Mouse (Mus musculus): ENCODE results near the gene Rorb. TPM values are rescaled to one million over a fixed set of nuclear protein-coding genes. Genes with fewer than 3 reads are reported as not detected.
A peak's percentile ranks its signal among the peaks of the same experiment; 100 is the strongest.

Rorb gene
- polyA plus RNA-seq (2014; fragmentation: Nextera tagmentation; extraction: Ambion mirVana): 3.1 and 3.3 TPM in 2 replicates

DNA sequence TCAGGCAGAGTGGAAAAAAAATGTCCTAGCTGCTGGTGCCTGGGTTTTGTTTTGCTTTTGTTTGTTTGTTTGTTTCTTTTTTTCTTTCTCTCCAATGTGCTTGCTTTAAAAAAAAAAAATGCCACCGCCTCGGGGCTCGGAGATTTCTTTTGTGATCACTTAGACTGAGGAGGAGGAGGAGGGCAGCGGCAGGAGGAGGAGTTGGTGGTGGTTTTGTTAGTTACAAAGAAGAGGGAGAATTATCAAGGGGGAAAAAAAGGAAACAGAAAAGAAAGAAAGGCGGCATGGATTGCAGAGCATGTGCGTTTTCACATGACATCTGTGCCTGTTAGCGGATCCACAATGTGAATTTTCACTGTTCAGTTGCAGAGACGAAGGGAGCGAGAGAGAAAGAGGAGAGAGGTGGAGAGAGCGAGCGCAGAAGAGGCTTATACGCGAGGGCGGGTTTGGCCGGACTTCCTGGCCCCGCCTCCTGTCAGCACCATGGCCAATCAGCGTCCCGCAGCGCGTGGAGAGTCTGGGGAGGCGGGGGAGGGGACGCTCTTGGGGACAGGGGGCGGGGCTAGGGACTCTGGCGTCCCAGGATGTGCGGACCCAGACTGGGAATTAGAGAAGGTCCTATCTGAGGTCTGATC, at the start of gene Rorb:
Rorb (minus strand) TSS at position 404 of the 635 bp plus-strand sequence.
- H3K36me3 ChIP-seq (ENCODE audit: control insufficient read depth, insufficient read depth, low read length): no peaks in the 10 kb centered on the region
- peak within 1 kb of the TSS; percentile 65 for H3K9ac ChIP-seq (ENCODE audit: low read length)
- under 1% methylated on average over 25 of the region's 25 CpGs for WGBS
- ATAC-seq (ENCODE audit: low FRiP score): peak; percentile 98
- H3K27ac ChIP-seq (ENCODE audit: low read depth, low read length): no peak within 1 kb of the TSS
- peaks cover 14% of the 10 kb centered on the region for H3K27me3 ChIP-seq (ENCODE audit: control insufficient read depth, insufficient read depth, low read length)
- peaks cover 3% of the 10 kb centered on the region for H3K4me1 ChIP-seq (ENCODE audit: control insufficient read depth, insufficient read depth, low read length)
- H3K9me3 ChIP-seq (ENCODE audit: control insufficient read depth, low read length): no peaks in the 10 kb centered on the region
- DNase-seq (ENCODE audit: low spot score, missing footprints): peak; percentile 99
- peak within 1 kb of the TSS; percentile 88 for H3K4me2 ChIP-seq
- peak within 1 kb of the TSS; percentile 49 for H3K4me3 ChIP-seq (ENCODE audit: low read depth, low read length)

DNA sequence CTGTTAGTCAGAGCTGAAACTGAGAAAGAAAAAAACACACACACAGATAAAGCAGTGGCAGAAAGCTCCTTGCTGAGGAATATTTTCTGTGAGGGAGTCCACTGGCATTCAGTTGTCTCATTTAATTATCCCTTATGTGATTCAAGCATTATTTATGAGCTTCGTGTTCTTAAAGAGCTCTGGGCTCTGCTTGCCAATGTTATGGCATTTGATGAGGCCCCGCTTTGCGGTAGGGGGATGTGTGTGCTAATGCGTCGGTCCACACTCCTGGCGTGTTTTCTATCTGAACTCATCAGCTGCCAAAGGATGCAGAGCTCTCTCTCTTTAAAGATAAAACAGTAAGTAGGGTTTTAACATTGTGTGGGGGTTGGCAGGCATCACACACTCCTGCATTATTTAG, 37.9 kb upstream of the Rorb start:
- ATAC-seq (ENCODE audit: low FRiP score) (no peak), DNase-seq (ENCODE audit: low spot score, missing footprints) (no peak)
- no peak overlapping the region for H3K9ac ChIP-seq (ENCODE audit: low read length)
- no peak overlapping the region for H3K27ac ChIP-seq (ENCODE audit: low read depth, low read length)
- H3K36me3 ChIP-seq (ENCODE audit: control insufficient read depth, insufficient read depth, low read length): no peaks in the 10 kb centered on the region
- WGBS: 86% methylated on average over 6 of the region's 6 CpGs
- H3K4me3 ChIP-seq (ENCODE audit: low read depth, low read length): no peak overlapping the region
- no peaks in the 10 kb centered on the region for H3K4me1 ChIP-seq (ENCODE audit: control insufficient read depth, insufficient read depth, low read length)
- no peaks in the 10 kb centered on the region for H3K9me3 ChIP-seq (ENCODE audit: control insufficient read depth, low read length)
- H3K27me3 ChIP-seq (ENCODE audit: control insufficient read depth, insufficient read depth, low read length): no peaks in the 10 kb centered on the region; the same call in 1 of the 2 replicates
- H3K4me2 ChIP-seq: no peak overlapping the region

DNA sequence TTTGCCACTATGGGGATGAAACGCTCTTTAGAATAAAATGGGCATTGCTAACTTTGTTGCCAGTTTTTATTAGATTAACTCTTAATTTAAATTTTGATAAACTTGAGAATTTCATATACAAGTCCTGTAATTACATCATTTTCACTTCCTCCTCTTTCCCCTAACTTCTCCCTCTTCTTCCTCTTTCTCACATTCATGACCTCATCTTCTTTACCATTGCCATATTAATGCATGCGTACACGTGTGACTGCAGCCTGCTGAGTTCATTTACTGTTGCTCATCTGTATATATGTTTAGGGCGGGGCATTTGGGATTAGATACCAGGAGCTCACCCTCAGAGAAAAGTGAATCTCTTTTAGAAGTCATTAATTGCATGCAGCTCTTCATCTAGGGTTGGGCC, 33.5 kb upstream of the Rorb start:
- no peaks in the 10 kb centered on the region for H3K36me3 ChIP-seq (ENCODE audit: control insufficient read depth, insufficient read depth, low read length)
- 88% methylated on average over 4 of the region's 4 CpGs for WGBS
- H3K9me3 ChIP-seq (ENCODE audit: control insufficient read depth, low read length): no peaks in the 10 kb centered on the region
- no peaks in the 10 kb centered on the region for H3K4me1 ChIP-seq (ENCODE audit: control insufficient read depth, insufficient read depth, low read length)
- H3K27me3 ChIP-seq (ENCODE audit: control insufficient read depth, insufficient read depth, low read length): no peaks in the 10 kb centered on the region
- no peak overlapping the region for H3K4me2 ChIP-seq
- H3K4me3 ChIP-seq (ENCODE audit: low read depth, low read length): no peak overlapping the region
- H3K27ac ChIP-seq (ENCODE audit: low read depth, low read length): no peak overlapping the region
- ATAC-seq (ENCODE audit: low FRiP score): no peak
- H3K9ac ChIP-seq (ENCODE audit: low read length): no peak overlapping the region
- DNase-seq (ENCODE audit: low spot score, missing footprints): no peak

DNA sequence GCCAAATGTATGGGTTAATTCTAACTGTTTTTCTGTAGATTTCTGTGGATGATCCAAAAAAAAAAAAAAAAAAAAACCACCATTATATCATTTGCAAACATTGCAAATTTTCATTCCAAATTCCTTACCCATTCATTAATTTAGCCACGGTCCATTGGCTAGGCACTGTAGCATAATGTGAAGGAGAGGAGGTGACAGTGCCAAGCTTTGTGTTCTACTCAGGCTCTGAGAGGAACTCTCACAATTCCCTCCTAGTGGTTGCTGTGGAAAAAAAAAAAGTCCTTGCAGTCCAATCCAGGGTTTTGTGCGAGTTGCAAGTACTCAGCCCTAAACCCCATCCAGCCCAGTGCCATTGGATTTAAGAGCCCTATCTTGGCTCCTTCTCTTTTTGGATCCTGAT, 25.9 kb upstream of the Rorb start:
- Histone ChIP-seq H3K27me3 (ENCODE audit: control insufficient read depth, insufficient read depth, low read length) (no peaks in the 10 kb centered on the region), H3K4me2 (no peak overlapping the region), H3K9ac (ENCODE audit: low read length) (no peak overlapping the region), H3K4me1 (ENCODE audit: control insufficient read depth, insufficient read depth, low read length) (no peaks in the 10 kb centered on the region), H3K36me3 (ENCODE audit: control insufficient read depth, insufficient read depth, low read length) (no peaks in the 10 kb centered on the region), H3K4me3 (ENCODE audit: low read depth, low read length) (no peak overlapping the region), H3K9me3 (ENCODE audit: control insufficient read depth, low read length) (no peaks in the 10 kb centered on the region), H3K27ac (ENCODE audit: low read depth, low read length) (no peak overlapping the region)
- DNase-seq (ENCODE audit: low spot score, missing footprints) (no peak), ATAC-seq (ENCODE audit: low FRiP score) (no peak)
- 73% methylated on average over 2 of the region's 2 CpGs for WGBS

DNA sequence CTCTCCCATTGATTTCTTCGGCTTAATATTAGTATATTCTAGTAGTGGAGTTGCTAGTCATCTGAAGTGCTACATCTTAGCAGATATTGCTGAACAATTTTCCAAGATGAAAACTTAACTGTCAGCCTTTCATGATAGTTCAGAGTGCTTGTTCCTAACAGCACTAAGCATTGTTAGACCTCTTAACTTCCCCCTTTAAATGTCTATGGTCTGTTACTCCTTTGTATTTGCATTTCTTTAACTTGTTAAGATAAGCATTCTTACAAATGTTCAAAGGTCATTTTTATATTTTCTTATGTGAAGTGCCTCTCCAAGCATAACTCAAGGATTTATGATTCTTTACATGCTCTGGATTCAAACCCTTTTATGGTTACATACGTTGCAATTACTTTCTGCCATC, 24.8 kb upstream of the Rorb start:
- ATAC-seq (ENCODE audit: low FRiP score) (no peak), DNase-seq (ENCODE audit: low spot score, missing footprints) (no peak)
- no peak overlapping the region for H3K27ac ChIP-seq (ENCODE audit: low read depth, low read length)
- H3K4me3 ChIP-seq (ENCODE audit: low read depth, low read length): no peak overlapping the region
- no peaks in the 10 kb centered on the region for H3K36me3 ChIP-seq (ENCODE audit: control insufficient read depth, insufficient read depth, low read length)
- WGBS: 84% methylated on average over 2 of the region's 2 CpGs
- H3K9me3 ChIP-seq (ENCODE audit: control insufficient read depth, low read length): no peaks in the 10 kb centered on the region
- no peak overlapping the region for H3K9ac ChIP-seq (ENCODE audit: low read length)
- no peak overlapping the region for H3K4me2 ChIP-seq
- no peaks in the 10 kb centered on the region for H3K27me3 ChIP-seq (ENCODE audit: control insufficient read depth, insufficient read depth, low read length)
- no peaks in the 10 kb centered on the region for H3K4me1 ChIP-seq (ENCODE audit: control insufficient read depth, insufficient read depth, low read length)

DNA sequence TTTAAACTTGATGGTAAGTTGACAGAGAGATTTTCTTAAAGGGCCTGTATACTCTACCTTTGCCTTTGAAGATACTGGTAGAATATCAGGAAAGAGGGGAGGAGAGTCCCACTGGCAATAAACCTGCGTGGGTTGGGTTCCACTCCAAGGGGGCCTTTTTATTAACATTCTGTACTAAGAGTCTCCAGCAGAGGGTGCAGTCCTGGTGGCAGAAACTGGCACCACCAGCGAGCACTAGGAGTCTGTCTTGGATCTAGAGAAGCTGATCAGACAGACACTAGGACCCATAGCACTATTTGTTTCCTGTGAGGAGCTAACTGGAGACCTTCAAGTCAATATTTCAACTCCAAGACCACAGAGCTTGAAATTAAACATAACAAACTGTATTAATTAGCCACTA, 11.3 kb upstream of the Rorb start:
- H3K9me3 ChIP-seq (ENCODE audit: control insufficient read depth, low read length): no peaks in the 10 kb centered on the region
- ATAC-seq (ENCODE audit: low FRiP score): no peak
- 36% methylated on average over 2 of the region's 2 CpGs for WGBS
- no peaks in the 10 kb centered on the region for H3K36me3 ChIP-seq (ENCODE audit: control insufficient read depth, insufficient read depth, low read length)
- H3K4me3 ChIP-seq (ENCODE audit: low read depth, low read length): no peak overlapping the region
- DNase-seq (ENCODE audit: low spot score, missing footprints): no peak
- no peaks in the 10 kb centered on the region for H3K27me3 ChIP-seq (ENCODE audit: control insufficient read depth, insufficient read depth, low read length)
- no peak overlapping the region for H3K27ac ChIP-seq (ENCODE audit: low read depth, low read length)
- no peak overlapping the region for H3K4me2 ChIP-seq
- no peaks in the 10 kb centered on the region for H3K4me1 ChIP-seq (ENCODE audit: control insufficient read depth, insufficient read depth, low read length)
- no peak overlapping the region for H3K9ac ChIP-seq (ENCODE audit: low read length)

DNA sequence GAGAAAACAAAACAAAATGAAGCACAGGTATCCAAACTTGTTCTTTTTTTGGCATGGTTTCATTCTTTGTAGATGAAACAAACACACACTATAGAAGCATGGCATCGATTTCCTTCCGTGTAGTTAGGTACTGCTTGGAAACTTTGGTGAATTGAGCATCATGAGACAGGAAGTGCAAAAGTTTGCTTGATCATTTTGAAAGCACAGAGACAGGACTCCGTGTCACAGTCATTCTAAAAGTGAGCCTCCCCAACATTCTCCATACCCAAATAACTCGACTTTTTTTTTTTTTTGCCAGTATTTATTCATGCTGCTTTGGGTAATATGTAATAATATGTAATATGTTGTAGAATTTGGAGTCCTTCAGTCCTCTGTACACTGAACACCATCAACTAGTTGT, 1.2 kb upstream of the Rorb start:
- Histone ChIP-seq H3K9me3 (ENCODE audit: control insufficient read depth, low read length) (no peaks in the 10 kb centered on the region), H3K27ac (ENCODE audit: low read depth, low read length) (no peak overlapping the region), H3K4me3 (ENCODE audit: low read depth, low read length) (no peak overlapping the region), H3K27me3 (ENCODE audit: control insufficient read depth, insufficient read depth, low read length) (peaks cover 14% of the 10 kb centered on the region), H3K4me1 (ENCODE audit: control insufficient read depth, insufficient read depth, low read length) (peaks cover 3% of the 10 kb centered on the region), H3K36me3 (ENCODE audit: control insufficient read depth, insufficient read depth, low read length) (no peaks in the 10 kb centered on the region), H3K4me2 (no peak overlapping the region), H3K9ac (ENCODE audit: low read length) (no peak overlapping the region)
- ATAC-seq (ENCODE audit: low FRiP score) (no peak), DNase-seq (ENCODE audit: low spot score, missing footprints) (no peak)
- 66% methylated on average over 4 of the region's 4 CpGs for WGBS

DNA sequence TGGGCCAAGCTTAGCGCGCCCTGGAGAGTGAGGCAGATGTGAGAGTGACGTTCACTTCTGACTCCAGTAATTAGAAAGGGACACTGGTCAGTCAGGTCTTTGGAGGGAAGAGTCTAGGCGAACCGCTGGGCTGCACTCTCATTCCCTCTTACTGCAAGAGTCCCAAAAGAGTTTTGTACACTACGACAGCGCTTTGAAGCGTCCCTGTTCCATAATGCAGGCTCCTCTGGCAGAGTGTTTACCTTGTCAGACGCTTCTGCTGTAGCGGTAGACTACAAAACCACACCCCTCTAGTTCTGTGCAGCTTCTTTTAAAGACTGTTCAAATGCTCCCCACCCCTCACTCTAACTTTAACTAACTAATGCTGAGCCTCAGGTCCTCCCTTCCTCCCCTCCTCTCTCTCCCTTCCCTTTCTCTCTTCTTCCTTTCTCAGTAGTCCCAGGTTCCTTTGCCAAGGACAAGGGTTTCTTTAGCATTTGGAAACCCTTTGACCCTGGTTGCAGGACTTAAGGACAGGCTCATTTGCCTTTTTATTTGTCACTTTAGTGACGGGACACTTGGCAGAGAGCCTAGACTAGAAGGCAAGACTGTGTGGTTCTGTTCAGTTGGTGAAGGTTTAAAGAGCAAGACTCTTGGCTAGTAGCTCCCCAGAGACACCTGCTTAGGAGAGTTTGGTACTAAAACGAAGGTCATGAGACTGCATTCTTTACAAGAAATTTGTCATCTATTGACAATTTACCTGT, 603 bp upstream of the Rorb start:
- Histone ChIP-seq H3K27ac (ENCODE audit: low read depth, low read length) (no peak overlapping the region), H3K27me3 (ENCODE audit: control insufficient read depth, insufficient read depth, low read length) (peaks cover 14% of the 10 kb centered on the region), H3K4me2 (peak overlapping the region; percentile 88), H3K4me3 (ENCODE audit: low read depth, low read length) (peak overlapping the region; percentile 49), H3K9ac (ENCODE audit: low read length) (peak overlapping the region; percentile 44), H3K36me3 (ENCODE audit: control insufficient read depth, insufficient read depth, low read length) (no peaks in the 10 kb centered on the region), H3K9me3 (ENCODE audit: control insufficient read depth, low read length) (no peaks in the 10 kb centered on the region), H3K4me1 (ENCODE audit: control insufficient read depth, insufficient read depth, low read length) (peaks cover 3% of the 10 kb centered on the region)
- no peak for DNase-seq (ENCODE audit: low spot score, missing footprints)
- 3% methylated on average over 12 of the region's 12 CpGs for WGBS
- ATAC-seq (ENCODE audit: low FRiP score): no peak

DNA sequence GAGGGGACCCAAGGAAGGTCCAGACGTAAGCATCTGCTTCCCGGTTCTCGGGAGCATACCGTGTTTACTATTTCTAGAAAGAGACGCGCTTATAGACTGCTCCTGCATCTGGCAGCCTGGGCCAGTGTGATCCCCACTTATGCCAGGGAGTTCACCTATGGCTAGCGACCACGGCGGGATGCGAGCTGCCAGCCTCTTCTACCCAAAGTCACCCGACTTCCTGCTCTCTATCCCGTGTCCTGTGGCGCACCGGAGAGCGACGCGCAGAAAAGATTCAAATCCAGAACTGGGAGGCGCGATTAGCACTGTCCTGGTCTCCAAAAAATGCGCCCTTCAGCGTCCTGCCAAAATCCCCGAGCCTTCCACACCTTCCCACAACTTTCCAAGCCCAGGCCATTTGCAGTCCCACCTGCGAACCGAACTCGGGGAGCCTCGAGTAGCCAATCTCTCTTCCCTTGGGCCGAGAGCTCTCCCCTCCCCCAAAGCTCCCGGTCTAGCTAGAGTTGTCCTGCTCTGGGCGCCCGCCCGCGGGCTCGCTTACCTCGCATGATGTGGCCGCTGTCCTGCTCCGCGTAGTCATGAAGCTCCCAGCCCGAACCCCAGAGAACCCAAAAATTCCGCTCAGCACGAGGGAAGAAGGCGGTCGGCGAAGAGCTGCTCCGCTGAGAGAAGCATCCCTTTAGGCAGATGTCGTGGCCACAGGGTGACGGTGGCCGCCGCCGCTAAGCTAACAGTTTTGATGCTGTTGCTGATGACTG, 806 bp downstream of the Rorb start:
- peaks cover 14% of the 10 kb centered on the region for H3K27me3 ChIP-seq (ENCODE audit: control insufficient read depth, insufficient read depth, low read length)
- H3K36me3 ChIP-seq (ENCODE audit: control insufficient read depth, insufficient read depth, low read length): no peaks in the 10 kb centered on the region
- no peaks in the 10 kb centered on the region for H3K9me3 ChIP-seq (ENCODE audit: control insufficient read depth, low read length)
- peak overlapping the region; percentile 49 for H3K4me3 ChIP-seq (ENCODE audit: low read depth, low read length)
- H3K4me1 ChIP-seq (ENCODE audit: control insufficient read depth, insufficient read depth, low read length): peaks cover 3% of the 10 kb centered on the region
- peak overlapping the region; percentile 65 for H3K9ac ChIP-seq (ENCODE audit: low read length)
- no peak overlapping the region for H3K27ac ChIP-seq (ENCODE audit: low read depth, low read length)
- DNase-seq (ENCODE audit: low spot score, missing footprints) (peak; percentile 97), ATAC-seq (ENCODE audit: low FRiP score) (peak; percentile 71)
- 1% methylated on average over 49 of the region's 49 CpGs for WGBS
- peak overlapping the region; percentile 88 for H3K4me2 ChIP-seq
